Mouse (Mus musculus): ENCODE measurements around the gene Cd3g.
"Not testable (repeated sequence)": the region's sequence is repeated elsewhere in the genome, so short reads cannot be mapped to it uniquely, and the experiment has no call there.

Cd3g gene

GRCm38 (mm10) chr9:44986242-44986781 lies 6.1 kb upstream of the Cd3g start:
- DNase-seq (ENCODE audit: inconsistent ontology term), result peak; percentile 1

GRCm38 (mm10) chr9:44985721-44986161 lies 5.5 kb upstream of the Cd3g start:
- no peak for DNase-seq (ENCODE audit: inconsistent ontology term)

GRCm38 (mm10) chr9:44983001-44983400 lies 2.8 kb upstream of the Cd3g start:
- no peak for DNase-seq (ENCODE audit: inconsistent ontology term)

GRCm38 (mm10) chr9:44982531-44982930 lies 2.3 kb upstream of the Cd3g start:
- no peak for DNase-seq (ENCODE audit: inconsistent ontology term)

GRCm38 (mm10) chr9:44982081-44982480 lies 1.9 kb upstream of the Cd3g start:
- DNase-seq (ENCODE audit: inconsistent ontology term), result no peak

- no peak for DNase-seq (ENCODE audit: inconsistent ontology term)
Observed at GRCm38 (mm10) chr9:44981676-44982075, 1.4 kb upstream of the Cd3g start, which contains the start of gene Cd3d. Gene Cd3d (plus strand): TSS chr9:44981786.

- no peak for DNase-seq (ENCODE audit: inconsistent ontology term)
Observed at GRCm38 (mm10) chr9:44981104-44981503, 873 bp upstream of the Cd3g start.

- no peak for DNase-seq (ENCODE audit: inconsistent ontology term)
Observed at GRCm38 (mm10) chr9:44979806-44980205, 425 bp downstream of the Cd3g start.

GRCm38 (mm10) chr9:44977813-44978212 lies 2.4 kb downstream of the Cd3g start:
- DNase-seq (ENCODE audit: inconsistent ontology term), result no peak

- DNase-seq (ENCODE audit: inconsistent ontology term), result no peak
Observed at GRCm38 (mm10) chr9:44969450-44969849, 10.8 kb downstream of the Cd3g start.

GRCm38 (mm10) chr9:44967763-44968162 lies 12.5 kb downstream of the Cd3g start:
- not testable (repeated sequence) for DNase-seq (ENCODE audit: inconsistent ontology term)

- DNase-seq (ENCODE audit: inconsistent ontology term), result peak; percentile 59
Observed at GRCm38 (mm10) chr9:44966815-44967242, 13.4 kb downstream of the Cd3g start.

GRCm38 (mm10) chr9:44965833-44966466 lies 14.3 kb downstream of the Cd3g start:
- DNase-seq (ENCODE audit: inconsistent ontology term), result no peak

GRCm38 (mm10) chr9:44965126-44965832 lies 15.0 kb downstream of the Cd3g start, which contains the start of gene Ube4a:
Gene Ube4a (minus strand): TSS chr9:44965600.
- peak; percentile 99 for DNase-seq (ENCODE audit: inconsistent ontology term)

GRCm38 (mm10) chr9:44954432-44954831 lies 25.8 kb downstream of the Cd3g start:
- DNase-seq (ENCODE audit: inconsistent ontology term), result no peak

- DNase-seq (ENCODE audit: inconsistent ontology term), result no peak
Observed at GRCm38 (mm10) chr9:44947836-44948235, 32.4 kb downstream of the Cd3g start.

- DNase-seq (ENCODE audit: inconsistent ontology term), result no peak
Observed at GRCm38 (mm10) chr9:44946185-44946695, 34.0 kb downstream of the Cd3g start.

- DNase-seq (ENCODE audit: inconsistent ontology term), result no peak
Observed at GRCm38 (mm10) chr9:44942421-44942820, 37.8 kb downstream of the Cd3g start.

- no peak for DNase-seq (ENCODE audit: inconsistent ontology term)
Observed at GRCm38 (mm10) chr9:44941756-44942155, 38.5 kb downstream of the Cd3g start.

- DNase-seq (ENCODE audit: inconsistent ontology term), result no peak
Observed at GRCm38 (mm10) chr9:44921543-44921942, 58.7 kb downstream of the Cd3g start.

GRCm38 (mm10) chr9:44921123-44921468 lies 59.1 kb downstream of the Cd3g start:
- no peak for DNase-seq (ENCODE audit: inconsistent ontology term)

GRCm38 (mm10) chr9:44920374-44921122 lies 59.7 kb downstream of the Cd3g start, which contains the start of gene Atp5l:
Gene Atp5l (minus strand): TSS chr9:44920742.
- DNase-seq (ENCODE audit: inconsistent ontology term), result peak; percentile 97
